Mouse (Mus musculus): ENCODE data around the gene Mink1. TPM values are rescaled to one million over a fixed set of nuclear protein-coding genes. Genes with fewer than 3 reads are reported as not detected.

Gene Mink1
- polyA plus RNA-seq, 1 experiment from 2014 or later = 17.6 TPM

GRCm38 (mm10) chr11:70607611-70608010 lies 44.9 kb downstream of the Mink1 start:
- Histone ChIP-seq H3K27ac (ENCODE audit: low read depth, low read length) (no peak overlapping the region), H3K4me3 (ENCODE audit: low read depth, low read length) (no peak overlapping the region), H3K9me3 (ENCODE audit: control insufficient read depth, low read length) (no peaks in the 10 kb centered on the region), H3K4me2 (replicated peaks; ENCODE audit: low read depth, low read length) (no peak overlapping the region), H3K36me3 (ENCODE audit: control insufficient read depth, insufficient read depth, low read length) (peaks cover 13% of the 10 kb centered on the region; the same call in 1 of the 2 replicates), H3K4me1 (replicated peaks; ENCODE audit: control insufficient read depth, insufficient read depth, low read length) (no peaks in the 10 kb centered on the region), H3K27me3 (ENCODE audit: control insufficient read depth, insufficient read depth, low read length) (no peaks in the 10 kb centered on the region), H3K9ac (ENCODE audit: low read depth, low read length) (no peak overlapping the region)
- 91% methylated on average over 9 of the region's 9 CpGs for WGBS
- ATAC-seq (ENCODE audit: low FRiP score) = no peak
- DNase-seq (ENCODE audit: low spot score) = no peak

- Histone ChIP-seq H3K4me3 (ENCODE audit: low read depth, low read length) (no peak overlapping the region), H3K27me3 (ENCODE audit: control insufficient read depth, insufficient read depth, low read length) (no peaks in the 10 kb centered on the region), H3K27ac (ENCODE audit: low read depth, low read length) (no peak overlapping the region), H3K9me3 (ENCODE audit: control insufficient read depth, low read length) (no peaks in the 10 kb centered on the region), H3K36me3 (ENCODE audit: control insufficient read depth, insufficient read depth, low read length) (peaks cover 15% of the 10 kb centered on the region; the same call in 1 of the 2 replicates), H3K4me2 (replicated peaks; ENCODE audit: low read depth, low read length) (no peak overlapping the region), H3K9ac (ENCODE audit: low read depth, low read length) (no peak overlapping the region), H3K4me1 (replicated peaks; ENCODE audit: control insufficient read depth, insufficient read depth, low read length) (no peaks in the 10 kb centered on the region)
- DNase-seq (ENCODE audit: low spot score) (peak; percentile 25), ATAC-seq (ENCODE audit: low FRiP score) (no peak)
- 85% methylated on average over 25 of the region's 26 CpGs for WGBS
Observed at GRCm38 (mm10) chr11:70608381-70609066, 45.8 kb downstream of the Mink1 start.

DNA sequence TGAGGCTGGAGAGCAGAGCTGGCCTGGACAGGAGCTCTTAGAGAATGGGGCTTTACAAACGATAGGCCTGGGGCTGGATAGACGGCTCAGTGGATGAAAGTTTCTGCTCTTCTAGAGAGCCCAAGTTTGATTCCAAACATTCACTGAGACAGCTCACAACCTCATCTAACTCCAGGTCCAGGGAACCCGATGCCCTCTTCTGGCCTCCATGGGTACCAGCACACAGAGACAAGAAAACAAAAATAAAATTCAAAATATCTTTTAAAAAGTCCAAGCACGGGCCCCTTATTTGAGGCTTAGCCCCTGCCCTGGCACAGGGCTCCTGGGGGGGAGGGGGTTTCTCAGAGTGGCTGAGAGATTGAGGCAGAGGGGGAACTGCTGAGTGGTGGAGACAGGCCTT lies 48.1 kb downstream of the Mink1 start:
- Histone ChIP-seq H3K36me3 (ENCODE audit: control insufficient read depth, insufficient read depth, low read length) (peaks cover 15% of the 10 kb centered on the region; the same call in 1 of the 2 replicates), H3K27me3 (ENCODE audit: control insufficient read depth, insufficient read depth, low read length) (peaks cover 2% of the 10 kb centered on the region; the same call in 1 of the 2 replicates), H3K4me2 (replicated peaks; ENCODE audit: low read depth, low read length) (no peak overlapping the region), H3K4me1 (replicated peaks; ENCODE audit: control insufficient read depth, insufficient read depth, low read length) (no peaks in the 10 kb centered on the region; the same call in 1 of the 2 replicates), H3K4me3 (ENCODE audit: low read depth, low read length) (no peak overlapping the region), H3K27ac (ENCODE audit: low read depth, low read length) (no peak overlapping the region), H3K9me3 (ENCODE audit: control insufficient read depth, low read length) (no peaks in the 10 kb centered on the region), H3K9ac (ENCODE audit: low read depth, low read length) (no peak overlapping the region)
- no peak for ATAC-seq (ENCODE audit: low FRiP score)
- 93% methylated on average over 4 of the region's 4 CpGs for WGBS
- no peak for DNase-seq (ENCODE audit: low spot score)

- ATAC-seq (ENCODE audit: low FRiP score) (no peak), DNase-seq (ENCODE audit: low spot score) (no peak)
- H3K4me2 ChIP-seq (replicated peaks; ENCODE audit: low read depth, low read length) = no peak overlapping the region
- no peak overlapping the region for H3K4me3 ChIP-seq (ENCODE audit: low read depth, low read length)
- H3K9me3 ChIP-seq (ENCODE audit: control insufficient read depth, low read length) = no peaks in the 10 kb centered on the region
- H3K9ac ChIP-seq (ENCODE audit: low read depth, low read length) = no peak overlapping the region
- peaks cover 6% of the 10 kb centered on the region; the same call in 1 of the 2 replicates for H3K27me3 ChIP-seq (ENCODE audit: control insufficient read depth, insufficient read depth, low read length)
- H3K27ac ChIP-seq (ENCODE audit: low read depth, low read length) = no peak overlapping the region
- no peaks in the 10 kb centered on the region; the same call in 1 of the 2 replicates for H3K4me1 ChIP-seq (replicated peaks; ENCODE audit: control insufficient read depth, insufficient read depth, low read length)
- peaks cover 15% of the 10 kb centered on the region; the same call in 1 of the 2 replicates for H3K36me3 ChIP-seq (ENCODE audit: control insufficient read depth, insufficient read depth, low read length)
- 82% methylated on average over 7 of the region's 7 CpGs for WGBS
Observed at GRCm38 (mm10) chr11:70612505-70612904, 49.8 kb downstream of the Mink1 start.

GRCm38 (mm10) chr11:70615074-70615473 lies 52.4 kb downstream of the Mink1 start:
- Histone ChIP-seq H3K9ac (ENCODE audit: low read depth, low read length) (peak overlapping the region; percentile 47; the same call in 1 of the 2 replicates), H3K27ac (ENCODE audit: low read depth, low read length) (no peak overlapping the region), H3K36me3 (ENCODE audit: control insufficient read depth, insufficient read depth, low read length) (0 out of 2 replicates have a peak, but pooled peaks cover 4% of the 10 kb centered on the region), H3K27me3 (ENCODE audit: control insufficient read depth, insufficient read depth, low read length) (peaks cover 6% of the 10 kb centered on the region; the same call in 1 of the 2 replicates), H3K4me1 (replicated peaks; ENCODE audit: control insufficient read depth, insufficient read depth, low read length) (no peaks in the 10 kb centered on the region; the same call in 1 of the 2 replicates), H3K9me3 (ENCODE audit: control insufficient read depth, low read length) (no peaks in the 10 kb centered on the region), H3K4me3 (ENCODE audit: low read depth, low read length) (peak overlapping the region; percentile 19; the same call in 1 of the 2 replicates), H3K4me2 (replicated peaks; ENCODE audit: low read depth, low read length) (peak overlapping the region; percentile 51)
- WGBS = 2% methylated on average over 17 of the region's 17 CpGs
- ATAC-seq (ENCODE audit: low FRiP score) (no peak), DNase-seq (ENCODE audit: low spot score) (peak; percentile 51)

DNA sequence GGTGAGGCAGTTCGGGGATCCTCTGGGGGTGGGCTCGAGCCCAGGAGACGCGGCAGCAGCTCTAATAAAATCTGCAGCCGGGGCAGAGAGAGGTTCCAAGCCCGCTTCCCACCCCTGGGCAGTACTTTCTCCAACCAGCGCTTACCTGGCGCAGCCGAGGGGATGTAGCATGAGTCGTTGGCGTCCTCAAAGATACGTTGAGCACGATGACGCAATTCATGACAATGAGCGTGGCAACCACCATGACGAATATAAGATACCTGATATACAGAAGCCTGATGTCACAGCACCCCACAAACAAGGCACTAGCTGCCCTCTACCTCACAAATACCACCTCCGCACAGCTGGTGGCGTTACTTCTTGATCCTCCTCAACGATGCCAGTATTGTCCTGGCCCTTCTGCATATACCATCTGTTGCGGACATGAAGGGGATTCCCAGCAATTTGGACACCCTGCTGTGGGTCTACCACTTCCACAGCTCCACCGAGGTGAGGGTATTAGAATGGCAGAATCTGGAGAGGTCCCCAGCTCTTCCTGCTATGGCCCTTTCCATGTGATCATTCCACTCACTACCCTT lies 52.9 kb downstream of the Mink1 start, which contains the start of gene 4930544D05Rik:
4930544D05Rik (plus strand) TSS at position 333 of the 578 bp plus-strand sequence.
- Histone ChIP-seq H3K36me3 (ENCODE audit: control insufficient read depth, insufficient read depth, low read length) (0 out of 2 replicates have a peak, but pooled peaks cover 4% of the 10 kb centered on the region), H3K27ac (ENCODE audit: low read depth, low read length) (no peak within 1 kb of the TSS), H3K4me1 (replicated peaks; ENCODE audit: control insufficient read depth, insufficient read depth, low read length) (no peaks in the 10 kb centered on the region; the same call in 1 of the 2 replicates), H3K9ac (ENCODE audit: low read depth, low read length) (peak within 1 kb of the TSS; percentile 47; the same call in 1 of the 2 replicates), H3K4me2 (replicated peaks; ENCODE audit: low read depth, low read length) (peak within 1 kb of the TSS; percentile 51), H3K27me3 (ENCODE audit: control insufficient read depth, insufficient read depth, low read length) (peaks cover 6% of the 10 kb centered on the region; the same call in 1 of the 2 replicates), H3K4me3 (ENCODE audit: low read depth, low read length) (peak within 1 kb of the TSS; percentile 19; the same call in 1 of the 2 replicates), H3K9me3 (ENCODE audit: control insufficient read depth, low read length) (no peaks in the 10 kb centered on the region)
- DNase-seq (ENCODE audit: low spot score) (peak; percentile 9), ATAC-seq (ENCODE audit: low FRiP score) (no peak)
- WGBS = 14% methylated on average over 21 of the region's 21 CpGs

- Histone ChIP-seq H3K36me3 (ENCODE audit: control insufficient read depth, insufficient read depth, low read length) (no peaks in the 10 kb centered on the region), H3K9me3 (ENCODE audit: control insufficient read depth, low read length) (no peaks in the 10 kb centered on the region), H3K4me3 (ENCODE audit: low read depth, low read length) (no peak within 1 kb of the TSS), H3K4me2 (replicated peaks; ENCODE audit: low read depth, low read length) (no peak within 1 kb of the TSS), H3K27ac (ENCODE audit: low read depth, low read length) (no peak within 1 kb of the TSS), H3K4me1 (replicated peaks; ENCODE audit: control insufficient read depth, insufficient read depth, low read length) (no peaks in the 10 kb centered on the region; the same call in 1 of the 2 replicates), H3K9ac (ENCODE audit: low read depth, low read length) (no peak within 1 kb of the TSS), H3K27me3 (ENCODE audit: control insufficient read depth, insufficient read depth, low read length) (peaks cover 8% of the 10 kb centered on the region; the same call in 1 of the 2 replicates)
- ATAC-seq (ENCODE audit: low FRiP score) = no peak
- WGBS = 29% methylated on average over 1 of the region's 1 CpGs
- DNase-seq (ENCODE audit: low spot score) = no peak
Observed at GRCm38 (mm10) chr11:70619101-70619500, 56.4 kb downstream of the Mink1 start, which contains the start of gene Chrne. TSS of gene Chrne (minus strand) at chr11:70619216.

- H3K9me3 ChIP-seq (ENCODE audit: control insufficient read depth, low read length) = no peaks in the 10 kb centered on the region
- H3K27me3 ChIP-seq (ENCODE audit: control insufficient read depth, insufficient read depth, low read length) = peaks cover 2% of the 10 kb centered on the region; the same call in 1 of the 2 replicates
- H3K4me3 ChIP-seq (ENCODE audit: low read depth, low read length) = no peak overlapping the region
- 46% methylated on average over 7 of the region's 7 CpGs for WGBS
- ATAC-seq (ENCODE audit: low FRiP score) (no peak), DNase-seq (ENCODE audit: low spot score) (no peak)
- no peak overlapping the region for H3K27ac ChIP-seq (ENCODE audit: low read depth, low read length)
- H3K4me1 ChIP-seq (replicated peaks; ENCODE audit: control insufficient read depth, insufficient read depth, low read length) = no peaks in the 10 kb centered on the region
- H3K4me2 ChIP-seq (replicated peaks; ENCODE audit: low read depth, low read length) = no peak overlapping the region
- no peak overlapping the region for H3K9ac ChIP-seq (ENCODE audit: low read depth, low read length)
- no peaks in the 10 kb centered on the region for H3K36me3 ChIP-seq (ENCODE audit: control insufficient read depth, insufficient read depth, low read length)
Observed at GRCm38 (mm10) chr11:70621972-70622814, 59.5 kb downstream of the Mink1 start.
